Mouse (Mus musculus): ENCODE measurements around the gene Pramel7.

DNA sequence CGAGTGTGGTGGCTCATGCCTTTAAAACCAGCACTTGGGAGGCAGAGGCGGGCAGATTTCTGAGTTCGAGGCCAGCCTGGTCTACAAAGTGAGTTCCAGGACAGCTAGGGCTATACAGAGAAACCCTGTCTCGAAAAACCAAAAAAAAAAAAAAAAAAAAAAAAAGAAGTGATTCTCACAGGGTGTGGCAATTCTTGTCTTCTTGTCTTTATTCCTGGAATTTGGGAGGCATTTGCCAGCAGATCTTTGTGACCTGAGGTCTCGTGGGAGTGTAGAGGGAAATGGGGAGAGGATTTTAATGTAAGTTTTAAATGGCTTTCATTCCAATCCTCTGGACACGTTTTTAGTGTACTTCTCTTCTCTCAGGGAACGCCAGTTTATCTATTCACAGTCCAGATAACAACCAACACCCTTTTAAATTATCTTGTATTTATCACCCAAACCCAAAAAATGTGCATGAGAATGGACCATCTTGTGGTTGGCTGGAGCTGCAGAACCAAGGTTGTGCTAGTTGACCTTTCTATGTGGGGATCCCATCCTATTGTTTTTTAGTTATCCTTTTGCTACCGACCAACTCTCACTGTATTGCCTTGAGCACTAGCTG, 18.7 kb upstream of the Pramel7 start:
- TF ChIP-seq ZNF384 (IDR thresholded peaks at IDR 0.05; ENCODE audit: low read depth, low read length): peak; percentile 91
- no peak for TF ChIP-seq MAFK (IDR thresholded peaks at IDR 0.05; ENCODE audit: insufficient read depth, low read depth, low read length)
- peak; percentile 59 for TF ChIP-seq CHD2 (IDR thresholded peaks at IDR 0.05; ENCODE audit: low read depth, low read length)

Data from ES-E14 (cell line).